Mouse (Mus musculus): Measurements from ENCODE around the gene Prm3.
"Not testable (repeated sequence)": the region's sequence is repeated elsewhere in the genome, so short reads cannot be mapped to it uniquely, and the experiment has no call there.

The Prm3 gene

DNA sequence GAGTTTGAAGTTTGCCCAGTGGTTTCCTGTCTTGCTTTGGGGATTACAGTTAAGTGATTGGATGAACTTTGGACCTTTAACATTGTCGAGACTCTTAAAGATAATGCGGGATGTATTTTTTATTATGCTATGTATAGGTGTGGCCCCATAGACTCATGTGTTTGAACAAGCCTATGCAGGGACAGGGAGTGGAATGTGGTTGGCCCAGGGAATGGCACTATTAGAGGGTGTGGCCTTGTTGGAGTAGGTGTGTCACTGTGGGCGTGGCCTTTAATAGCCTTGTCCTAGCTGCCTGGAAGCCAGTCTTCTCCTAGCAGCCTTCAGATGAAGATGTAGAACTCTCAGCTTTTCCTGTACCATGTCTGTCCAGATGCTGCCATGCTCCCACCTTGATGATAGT is 11.7 kb upstream of the Prm3 start:
- not testable (repeated sequence) for DNase-seq (ENCODE audit: low read depth in 1 of 2, low spot score in 2 of 2)

DNA sequence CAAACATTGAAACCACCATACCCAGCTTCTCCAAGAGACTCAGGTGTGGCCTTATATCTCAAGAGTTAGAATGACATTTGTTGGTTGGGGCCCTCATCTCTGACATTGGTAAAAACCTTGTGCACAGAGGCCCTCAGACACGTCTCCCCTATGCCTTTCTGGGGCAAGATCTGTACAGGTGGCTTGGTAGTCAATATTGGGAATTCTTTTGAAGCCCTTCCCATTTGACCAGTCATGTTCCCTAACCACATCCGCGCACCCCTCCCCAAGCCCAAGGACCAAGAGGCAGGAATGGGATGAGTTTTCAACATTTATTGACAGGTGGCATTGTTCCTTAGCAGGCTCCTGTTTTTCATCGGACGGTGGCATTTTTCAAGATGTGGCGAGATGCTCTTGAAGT is 5.3 kb upstream of the Prm3 start, which contains the start of gene Prm2:
TSS of gene Prm2 (minus strand) at position 101 of the 400 bp plus-strand sequence.
- no peak for DNase-seq (ENCODE audit: low read depth in 1 of 2, low spot score in 2 of 2)

DNA sequence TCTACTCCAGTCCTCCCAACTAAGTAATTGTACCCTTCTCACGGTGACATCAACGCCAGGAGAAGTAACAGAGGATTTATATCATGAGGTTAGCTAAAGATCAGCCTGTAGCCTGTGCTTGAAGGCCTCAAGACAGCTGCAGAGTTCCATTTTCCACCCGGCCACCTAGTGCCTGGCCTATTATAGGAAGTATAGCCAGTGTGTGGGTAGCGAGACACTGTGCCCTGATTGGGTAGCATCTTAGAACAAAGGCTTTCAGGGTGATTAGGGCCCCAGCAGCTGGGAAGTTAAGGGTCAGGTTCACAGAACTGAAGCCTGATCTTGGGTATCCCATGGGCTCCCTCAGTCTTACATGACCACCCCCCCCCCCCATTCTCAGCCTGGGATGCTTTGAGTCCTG is 1.8 kb downstream of the Prm3 start:
- no peak for DNase-seq (ENCODE audit: low read depth in 1 of 2, low spot score in 2 of 2)

DNA sequence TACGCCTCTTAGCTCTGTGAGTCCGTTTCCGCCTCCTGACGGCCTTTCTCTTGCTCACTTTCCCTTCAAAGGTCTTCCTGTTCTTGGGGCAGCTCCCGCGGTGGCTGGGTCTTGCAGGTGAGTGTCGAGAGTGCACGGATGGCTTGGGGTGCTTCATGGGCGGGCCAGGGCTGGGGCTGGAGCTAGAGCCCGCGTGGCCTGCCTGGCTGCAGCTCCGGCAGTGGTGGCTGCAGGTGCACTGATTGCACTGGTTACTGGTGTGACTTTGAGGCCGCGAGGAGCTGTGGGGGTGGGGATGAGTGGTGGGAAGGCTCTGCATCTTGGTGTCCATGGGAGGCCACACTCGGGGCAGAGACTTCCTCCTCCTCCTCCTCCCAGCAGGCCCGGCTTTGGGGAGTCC is 2.4 kb downstream of the Prm3 start, which contains the start of gene Tnp2:
TSS of gene Tnp2 (minus strand) at position 390 of the 400 bp plus-strand sequence.
- no peak for DNase-seq (ENCODE audit: low read depth in 1 of 2, low spot score in 2 of 2)

DNA sequence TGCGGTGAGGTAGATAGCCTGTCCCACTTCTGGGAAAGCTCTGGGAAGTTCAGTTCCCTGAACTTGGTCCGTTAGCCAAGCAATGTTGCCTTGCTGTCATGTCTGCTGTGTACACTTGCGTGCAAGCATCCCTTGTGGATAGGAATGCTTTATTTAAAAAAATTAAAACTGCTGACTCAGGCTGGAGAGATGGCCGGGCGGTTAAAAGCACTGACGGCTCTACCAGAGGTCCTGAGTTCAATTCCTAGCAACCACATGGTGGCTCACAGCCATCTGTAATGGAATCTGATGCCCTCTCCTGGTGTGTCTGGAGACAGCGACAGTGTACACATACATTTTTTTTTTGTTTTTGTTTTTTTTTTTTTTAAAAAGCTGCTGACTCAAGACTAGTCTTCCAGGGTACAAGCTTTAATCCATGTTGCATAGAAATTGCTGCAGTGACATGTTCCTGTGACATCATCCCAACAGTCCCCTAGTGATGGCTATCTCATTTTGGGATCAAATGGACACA is 3.1 kb downstream of the Prm3 start:
- DNase-seq (ENCODE audit: low read depth in 1 of 2, low spot score in 2 of 2): no peak

DNA sequence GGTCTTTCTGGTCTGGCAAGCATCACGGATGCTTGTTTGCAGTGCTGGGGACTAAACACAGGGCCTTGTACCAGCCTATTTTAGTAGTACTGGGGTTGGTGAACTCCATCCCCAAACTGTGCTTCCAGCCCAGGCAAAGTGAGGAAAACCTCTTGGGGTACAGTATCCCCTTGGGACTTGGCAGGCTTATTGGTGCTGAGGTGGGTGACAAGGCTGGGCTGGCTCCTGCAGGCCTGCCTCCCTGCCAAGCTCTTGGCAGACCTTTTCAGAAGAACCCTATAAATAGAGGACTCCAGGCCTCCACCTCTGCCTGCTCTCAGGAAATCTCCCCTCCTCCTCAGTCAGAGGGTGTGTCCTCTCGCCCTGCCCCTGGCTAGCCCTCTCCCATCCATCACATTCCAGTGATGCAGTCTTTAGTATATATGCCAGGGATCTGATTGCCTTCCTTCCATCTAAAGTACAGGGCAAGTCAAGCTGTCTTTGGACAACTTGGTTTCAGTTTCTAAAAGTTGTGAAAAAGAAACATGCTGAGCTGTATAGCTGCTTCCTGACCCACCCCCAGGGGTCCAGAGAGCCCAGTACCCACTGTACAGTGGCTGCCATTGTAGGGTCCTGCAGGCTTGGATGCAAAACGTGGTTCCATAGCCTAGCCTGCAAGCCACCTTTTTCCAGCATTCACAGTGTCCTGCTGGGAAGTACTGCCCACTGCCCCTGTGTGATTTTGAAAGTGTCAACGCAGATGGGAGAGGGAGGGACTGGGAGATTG is 3.7 kb downstream of the Prm3 start:
- DNase-seq (ENCODE audit: low read depth in 1 of 2, low spot score in 2 of 2): no peak

DNA sequence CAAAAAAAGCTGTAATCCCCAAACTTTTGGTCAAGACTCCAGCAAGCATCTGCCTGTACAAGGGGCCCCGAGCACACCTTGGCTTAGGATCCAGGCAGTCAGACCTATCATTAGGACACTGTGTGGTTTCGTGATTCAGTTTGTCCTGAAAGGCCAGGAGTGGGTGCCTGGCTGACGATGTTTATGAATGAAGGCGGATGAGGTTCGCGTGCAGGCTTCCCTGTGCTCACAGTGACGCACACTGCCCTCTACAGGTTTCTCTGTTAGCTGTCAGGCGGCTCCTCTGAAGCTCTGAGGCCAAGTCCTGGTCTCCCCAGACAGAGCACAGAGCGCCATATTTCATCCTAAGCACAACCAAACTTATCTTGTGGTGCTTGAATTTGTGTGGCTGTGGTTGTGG is 4.4 kb downstream of the Prm3 start:
- DNase-seq (ENCODE audit: low read depth in 1 of 2, low spot score in 2 of 2): peak; percentile 56 to 71

DNA sequence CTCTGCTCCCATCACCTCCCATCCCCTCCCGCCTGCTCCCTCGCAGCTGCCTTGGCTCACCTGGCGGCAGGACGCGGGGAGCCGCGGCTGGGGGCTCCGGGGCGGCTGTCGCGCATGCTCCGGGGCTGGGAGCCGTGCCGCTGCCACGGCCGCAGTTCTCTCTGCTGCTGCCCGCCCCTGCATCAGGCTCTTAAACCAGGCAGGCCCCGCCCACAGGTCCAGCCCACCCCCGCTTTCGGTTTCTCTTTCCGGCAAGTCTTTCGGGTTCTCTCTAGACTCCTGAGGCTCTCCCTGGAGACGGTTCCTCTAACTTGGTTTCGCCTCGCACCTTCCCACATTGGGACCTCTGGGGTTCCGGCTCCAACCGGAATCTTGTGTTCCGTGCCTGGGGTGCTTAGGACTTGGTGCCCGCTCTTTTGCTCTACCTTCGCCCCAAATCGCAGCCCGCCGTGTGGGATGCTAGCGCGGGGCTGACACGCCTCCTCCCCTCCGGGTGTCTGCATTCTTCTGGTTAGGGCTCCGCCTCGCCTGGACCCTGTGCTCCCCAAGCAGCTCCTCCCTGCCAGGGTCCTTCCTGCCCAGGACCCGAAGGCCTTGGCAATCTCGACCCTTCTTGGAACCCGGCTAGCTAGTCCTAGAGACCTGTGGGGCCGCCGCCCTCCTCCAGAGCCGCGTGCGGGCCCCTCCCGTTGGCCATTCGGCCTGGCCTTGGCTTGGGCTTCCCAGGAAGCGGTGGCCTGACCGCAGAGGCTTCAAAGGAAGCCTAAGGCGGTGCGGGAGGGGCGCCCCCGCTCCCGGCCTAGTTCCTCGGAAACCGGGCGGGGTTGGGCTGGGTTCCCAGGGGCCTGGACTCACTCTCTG is 5.1 kb downstream of the Prm3 start, which contains the start of gene Socs1:
TSS of gene Socs1 (minus strand) at position 166 of the 861 bp plus-strand sequence.
- DNase-seq (ENCODE audit: low read depth in 1 of 2, low spot score in 2 of 2): peak; percentile 55 to 77

DNA sequence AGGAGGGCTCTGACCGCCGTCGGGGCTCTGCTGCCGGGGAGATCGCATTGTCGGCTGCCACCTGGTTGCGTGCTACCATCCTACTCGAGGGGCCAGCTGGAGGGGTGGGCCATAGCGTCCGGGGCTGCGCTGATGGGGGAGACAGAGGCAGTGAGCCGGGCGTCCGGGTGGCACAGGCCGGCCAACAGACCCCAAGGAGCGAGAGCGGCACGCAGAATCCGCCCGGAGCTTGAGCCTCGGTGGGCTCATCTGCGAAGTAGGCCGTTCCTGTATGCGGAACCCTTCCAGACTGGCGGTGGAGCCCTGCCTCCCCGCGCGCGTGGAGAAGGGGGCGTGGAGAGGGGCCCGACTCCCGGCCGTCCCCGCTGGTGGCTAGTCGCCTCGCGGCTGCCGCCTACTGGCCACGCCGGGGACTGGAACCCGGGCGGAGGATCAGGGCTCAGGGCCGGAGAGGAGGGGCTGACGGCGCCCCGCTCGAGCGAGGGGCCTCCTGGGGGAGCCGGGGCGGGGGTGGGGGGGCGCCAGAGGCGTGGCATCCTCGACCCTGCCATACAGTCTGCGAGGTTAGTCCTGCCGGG is 5.8 kb downstream of the Prm3 start:
- DNase-seq (ENCODE audit: low read depth in 1 of 2, low spot score in 2 of 2): peak; percentile 70 to 87

DNA sequence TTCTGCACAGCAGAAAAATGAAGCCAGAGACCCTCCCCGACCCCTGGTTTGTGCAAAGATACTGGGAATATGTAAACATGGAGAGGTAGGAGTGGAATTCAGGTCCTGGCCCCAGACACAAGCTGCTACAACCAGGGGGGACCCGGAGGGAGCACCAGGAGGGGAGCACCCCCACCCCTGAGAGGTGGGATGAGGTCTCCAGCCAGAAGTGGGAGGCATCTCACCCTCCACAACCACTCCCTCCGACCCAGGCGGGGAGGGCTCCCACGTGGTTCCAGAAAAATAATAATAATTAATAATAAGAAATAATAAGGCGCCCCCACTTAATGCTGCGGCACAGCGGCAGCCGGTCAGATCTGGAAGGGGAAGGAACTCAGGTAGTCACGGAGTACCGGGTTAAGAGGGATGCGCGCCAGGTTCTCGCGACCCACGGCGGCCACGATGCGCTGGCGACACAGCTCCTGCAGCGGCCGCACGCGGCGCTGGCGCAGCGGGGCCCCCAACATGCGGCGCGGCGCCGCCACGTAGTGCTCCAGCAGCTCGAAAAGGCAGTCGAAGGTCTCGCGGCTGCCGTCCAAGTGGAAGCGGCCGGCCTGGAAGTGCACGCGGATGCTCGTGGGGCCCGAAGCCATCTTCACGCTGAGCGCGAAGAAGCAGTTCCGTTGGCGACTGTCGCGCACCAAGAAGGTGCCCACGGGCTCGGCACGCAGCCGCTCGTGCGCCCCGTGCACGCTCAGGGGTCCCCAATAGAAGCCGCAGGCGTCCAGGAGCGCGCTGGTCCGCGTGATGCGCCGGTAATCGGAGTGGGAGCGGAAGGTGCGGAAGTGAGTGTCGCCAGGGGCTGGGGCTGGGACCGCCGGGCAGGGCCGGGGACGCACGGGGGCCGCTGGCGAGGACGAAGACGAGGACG is 6.6 kb downstream of the Prm3 start:
- no peak for DNase-seq (ENCODE audit: low read depth in 1 of 2, low spot score in 2 of 2)

DNA sequence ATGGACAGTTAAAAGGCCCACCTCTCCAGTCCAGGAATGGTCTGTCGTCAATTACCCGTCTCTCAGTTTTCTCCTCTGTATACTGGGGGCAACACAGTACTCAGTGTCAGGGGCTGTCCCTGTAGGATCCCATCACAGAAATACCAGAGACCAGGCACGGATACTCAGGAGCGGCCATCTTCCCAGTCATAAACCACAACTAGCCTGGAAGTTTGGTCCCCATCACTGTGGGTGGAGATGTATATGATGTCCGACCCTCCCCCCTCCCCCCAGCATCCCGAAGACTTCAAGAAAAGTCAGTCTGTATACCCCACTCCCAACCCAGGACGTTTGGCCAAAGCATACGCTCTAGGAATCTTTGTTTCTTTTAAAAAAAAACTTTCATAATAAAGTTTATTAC is 7.3 kb downstream of the Prm3 start:
- no peak for DNase-seq (ENCODE audit: low read depth in 1 of 2, low spot score in 2 of 2)

DNA sequence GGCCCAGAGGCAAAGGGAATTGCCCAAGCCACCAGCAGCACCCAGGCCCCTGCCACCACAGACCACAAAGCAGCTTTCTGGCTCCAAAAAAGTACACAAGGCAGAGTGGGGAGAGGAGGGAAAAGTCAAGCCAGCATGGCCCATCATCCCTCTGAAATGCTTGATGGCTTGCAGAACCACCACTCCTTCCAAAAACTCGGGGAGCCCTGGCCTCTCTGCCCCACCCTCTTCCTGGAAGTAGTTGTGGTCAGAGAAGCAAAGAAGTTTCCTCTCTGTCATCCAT is 7.6 kb downstream of the Prm3 start:
- DNase-seq (ENCODE audit: low read depth in 1 of 2, low spot score in 2 of 2): no peak

DNA sequence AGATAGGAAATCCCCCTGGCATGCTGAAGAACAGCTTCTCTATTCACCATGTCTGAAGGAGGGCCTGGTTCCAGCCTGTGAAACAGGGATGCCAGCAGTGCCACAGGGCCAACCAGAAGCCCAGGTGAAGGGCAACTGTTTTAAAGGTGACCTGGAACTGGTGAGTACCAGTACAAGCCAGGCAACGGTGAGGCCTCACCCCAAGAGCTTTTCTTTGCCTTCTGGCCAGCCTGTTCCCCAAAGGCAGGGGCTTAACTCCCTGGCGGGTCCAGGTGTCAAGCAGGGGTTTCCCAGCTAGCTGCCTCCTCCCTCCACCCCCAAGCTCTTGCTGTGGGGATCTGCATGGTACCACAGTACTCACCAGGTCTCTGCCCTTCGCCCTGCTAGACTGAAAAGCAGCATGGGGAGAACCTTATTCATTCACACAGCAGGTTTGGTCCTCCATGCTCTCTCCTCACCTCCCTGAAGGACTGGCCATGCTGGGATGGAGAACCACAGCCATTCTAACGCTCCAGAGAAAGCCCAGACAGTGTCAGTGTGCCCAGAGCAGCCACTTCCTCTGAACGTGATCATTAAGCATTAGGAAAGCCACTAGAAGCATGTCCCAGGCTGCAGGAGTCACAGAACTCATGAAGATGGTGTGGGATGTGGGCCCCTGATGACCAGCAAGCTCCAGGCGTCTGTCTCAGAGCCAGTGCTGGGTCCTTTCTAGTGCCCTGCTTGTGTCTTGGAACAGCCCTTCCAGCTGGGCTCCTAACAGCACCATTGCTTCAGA is 8.2 kb downstream of the Prm3 start:
- DNase-seq (ENCODE audit: low read depth in 1 of 2, low spot score in 2 of 2): no peak

DNA sequence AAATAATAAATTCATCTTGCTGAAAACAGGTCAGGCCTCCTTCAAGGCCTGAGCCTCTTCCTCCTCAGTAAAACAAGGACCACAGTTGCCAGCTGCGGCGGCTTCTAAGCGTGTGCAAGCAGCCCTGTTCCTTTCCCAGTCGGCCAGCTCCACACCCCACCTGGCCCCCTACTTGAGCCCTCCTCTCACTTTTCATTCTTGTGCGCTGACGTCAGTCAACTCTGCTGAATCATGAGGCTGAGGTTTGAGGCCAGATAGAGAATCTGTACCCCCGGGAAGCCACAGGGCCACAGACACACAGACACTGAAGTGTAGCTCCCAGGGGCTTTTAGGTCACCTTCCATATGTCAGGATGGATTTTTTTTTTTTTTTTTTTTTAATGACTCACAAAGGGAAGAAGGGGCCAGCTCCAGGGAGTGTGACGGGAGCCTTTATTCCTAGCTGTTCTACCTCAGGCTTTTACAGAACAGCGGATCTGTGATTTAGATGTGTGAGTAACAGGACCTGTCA is 8.8 kb downstream of the Prm3 start:
- DNase-seq (ENCODE audit: low read depth in 1 of 2, low spot score in 2 of 2): no peak

DNA sequence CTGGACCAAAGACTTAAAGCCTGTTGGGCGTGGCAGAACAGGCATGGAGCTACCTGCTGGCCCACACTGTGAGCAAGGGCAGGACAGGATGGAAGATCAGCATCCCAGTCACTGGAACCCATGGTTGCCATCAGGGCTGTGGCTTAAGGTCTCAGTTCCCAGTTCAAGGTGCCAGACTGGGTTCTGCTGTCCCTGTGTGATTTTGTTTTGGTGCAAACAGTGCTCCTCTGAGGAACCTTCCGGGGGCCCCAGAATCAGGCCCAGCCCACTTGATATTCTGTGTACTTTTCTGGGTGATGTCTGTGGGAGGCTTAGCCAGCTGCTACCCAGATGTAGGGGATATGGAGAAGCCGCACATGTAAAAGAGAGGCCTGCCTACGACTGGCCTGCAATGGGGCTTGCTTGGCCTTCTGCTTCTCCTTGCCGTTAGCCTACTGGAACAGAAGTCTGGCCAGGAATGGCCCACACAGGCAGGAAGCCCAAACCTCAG is 10.0 kb downstream of the Prm3 start:
- DNase-seq (ENCODE audit: low read depth in 1 of 2, low spot score in 2 of 2): no peak

DNA sequence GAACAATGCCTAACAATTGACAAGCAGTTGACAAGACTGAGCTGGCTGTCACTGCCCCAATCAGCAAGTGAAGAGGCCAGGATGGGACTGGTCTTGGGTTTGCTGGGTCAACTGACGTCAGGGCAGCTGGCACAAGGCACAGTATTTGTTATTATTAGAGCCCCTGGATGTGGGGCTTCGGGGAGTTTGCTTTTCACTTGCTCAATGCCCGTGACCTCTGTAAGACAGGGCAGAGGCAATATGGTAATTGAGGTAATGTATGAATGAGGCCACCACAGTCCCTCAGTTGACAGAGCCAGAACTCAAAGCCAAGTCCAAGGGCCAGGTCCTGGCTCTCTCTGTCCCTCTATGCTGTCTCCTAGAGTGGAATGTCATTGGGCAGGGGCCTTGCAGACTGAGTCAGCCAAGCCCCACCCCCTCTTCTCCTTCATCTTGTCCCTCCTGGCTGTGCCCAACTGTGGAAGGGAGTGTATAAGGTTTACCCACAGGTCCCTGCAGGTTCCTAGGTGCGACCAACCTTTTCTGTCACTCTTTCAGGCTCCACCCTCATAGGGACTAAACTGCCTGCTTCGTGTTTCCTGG is 13.0 kb downstream of the Prm3 start:
- DNase-seq (ENCODE audit: low read depth in 1 of 2, low spot score in 2 of 2): no peak

DNA sequence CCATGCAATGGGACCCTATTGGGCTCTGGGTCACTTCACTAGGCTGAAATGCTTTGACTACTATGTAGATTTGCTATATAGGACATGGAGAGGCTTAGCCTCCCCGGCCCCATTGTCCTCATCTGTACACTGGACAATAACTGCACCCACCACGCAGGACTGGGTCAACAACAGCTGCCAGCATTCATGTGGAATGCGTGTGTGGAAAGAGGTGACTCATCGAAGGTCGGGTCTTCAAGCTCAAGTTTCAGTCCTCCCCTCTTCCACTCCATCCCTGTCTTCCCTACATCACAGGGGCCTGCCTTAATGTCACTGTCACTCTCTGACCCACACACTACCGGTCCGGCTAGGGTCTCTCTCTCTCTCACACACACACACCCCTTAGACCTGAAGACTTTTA is 14.4 kb downstream of the Prm3 start:
- no peak for DNase-seq (ENCODE audit: low read depth in 1 of 2, low spot score in 2 of 2)

DNA sequence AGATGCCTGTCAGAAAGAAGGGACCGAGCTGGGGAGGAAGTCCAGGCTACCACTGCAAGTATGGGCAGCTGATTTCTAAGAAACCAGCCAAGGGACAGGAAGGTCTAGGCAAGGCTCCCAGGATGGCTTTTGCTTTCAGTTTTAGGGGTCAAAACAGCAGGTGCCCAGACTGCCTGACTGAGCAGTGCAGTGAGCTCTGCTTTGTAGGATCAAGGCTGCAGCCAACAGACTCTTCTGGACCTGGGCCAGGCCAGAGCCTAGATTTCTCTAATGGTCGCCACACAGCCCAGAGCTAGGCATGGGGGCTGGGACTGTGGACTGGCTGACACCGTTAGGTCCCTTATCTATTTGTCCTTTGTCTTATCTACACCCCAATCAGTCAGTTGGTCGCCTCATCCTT is 16.0 kb downstream of the Prm3 start:
- no peak for DNase-seq (ENCODE audit: low read depth in 1 of 2, low spot score in 2 of 2)

DNA sequence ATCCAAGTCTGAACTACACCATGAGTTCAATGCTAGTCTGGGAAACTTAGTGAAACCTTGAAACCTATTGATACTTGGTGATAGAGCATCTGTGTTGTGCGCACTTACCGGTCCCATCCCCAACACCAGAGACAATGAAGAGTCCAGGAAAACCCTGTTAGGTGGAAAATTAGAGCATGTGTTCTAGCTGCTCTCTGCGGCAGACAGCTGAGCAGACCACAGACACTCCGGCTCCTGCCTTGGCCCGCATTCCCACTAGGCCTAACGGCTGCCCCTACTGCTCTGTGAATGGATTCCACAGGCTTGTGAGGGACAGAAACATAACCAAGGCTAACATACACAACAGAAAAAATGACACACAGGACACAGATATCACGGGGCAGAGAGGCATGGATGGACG is 17.2 kb downstream of the Prm3 start:
- no peak for DNase-seq (ENCODE audit: low read depth in 1 of 2, low spot score in 2 of 2)
